Mouse (Mus musculus) 3134 (cell line): ENCODE measurements at regions not wholly inside any gene's neighbourhood (a gene's known extent, or its start where the extent isn't known, plus 50 kb on each side); places are given as distances from the start of the nearest gene placed in this dataset.
A peak's percentile ranks its signal among the peaks of the same experiment; 100 is the strongest.

Source experiments
- DNase-seq: peaks from one replicate; pipeline ENCODE4 v3.0.0-alpha.2; 2011; ENCODE audit warnings: low spot score; ENCODE audit not compliant: insufficient read length; ENCODE audit errors: extremely low read depth

DNA sequence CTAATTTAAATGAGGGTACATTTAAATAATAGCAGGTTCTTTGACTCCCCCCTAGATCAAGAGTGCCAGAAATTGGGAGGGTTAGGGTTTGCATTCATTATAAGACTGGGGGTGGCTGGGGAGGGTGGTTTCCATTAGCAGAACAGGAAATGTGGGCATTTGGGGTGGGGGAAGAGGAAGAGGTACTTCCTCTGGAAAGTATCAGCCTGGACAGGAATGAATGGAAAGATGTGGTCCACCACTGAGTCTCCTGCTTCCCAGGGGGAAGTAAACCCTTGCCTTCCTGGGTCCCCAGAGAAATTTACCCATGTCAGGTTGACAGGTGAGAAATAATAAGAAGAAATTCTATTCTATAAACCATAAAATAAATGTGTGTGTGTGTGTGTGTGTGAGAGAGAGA is 171.5 kb upstream of the Serpine2 start:
- DNase-seq: no peak

DNA sequence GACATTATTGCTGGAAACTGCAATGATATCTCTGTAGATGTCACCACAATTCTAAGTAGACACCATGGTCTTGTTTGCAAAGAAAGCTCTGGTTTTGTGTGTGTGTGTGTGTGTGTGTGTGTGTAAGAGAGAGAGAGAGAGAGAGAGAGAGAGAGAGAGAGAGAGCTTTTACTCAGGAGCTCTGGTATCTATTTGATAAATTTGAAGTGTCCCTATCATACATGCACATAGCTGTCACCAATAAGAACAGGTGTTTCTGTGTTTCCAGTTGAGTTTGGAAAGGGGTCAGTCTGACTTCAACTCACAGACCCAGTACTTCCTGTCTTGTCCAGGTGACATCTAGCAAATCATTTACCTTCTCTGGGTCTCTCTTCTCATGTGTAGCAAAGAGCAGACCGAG is 169.7 kb upstream of the Serpine2 start:
- no peak for DNase-seq

DNA sequence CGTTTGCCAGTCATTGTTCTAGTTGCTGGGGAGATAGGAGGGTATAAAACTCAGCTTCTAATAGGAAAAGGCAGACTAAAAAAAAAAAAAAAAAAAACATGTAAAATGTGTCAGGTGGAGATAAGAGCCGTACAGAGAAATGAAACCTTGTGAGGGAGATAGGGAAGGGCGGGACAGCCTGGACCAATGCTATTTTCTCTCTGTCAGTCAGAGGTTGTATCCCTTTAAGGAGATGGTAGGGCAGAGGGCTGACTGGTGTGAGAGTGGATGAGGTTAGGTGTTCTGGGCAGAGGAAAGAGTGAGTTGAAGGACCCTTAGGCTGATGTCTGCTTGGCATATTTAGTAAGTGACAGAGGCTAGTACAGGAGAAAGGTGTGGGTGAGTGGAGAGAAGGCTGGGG is 169.2 kb upstream of the Serpine2 start:
- DNase-seq: no peak

DNA sequence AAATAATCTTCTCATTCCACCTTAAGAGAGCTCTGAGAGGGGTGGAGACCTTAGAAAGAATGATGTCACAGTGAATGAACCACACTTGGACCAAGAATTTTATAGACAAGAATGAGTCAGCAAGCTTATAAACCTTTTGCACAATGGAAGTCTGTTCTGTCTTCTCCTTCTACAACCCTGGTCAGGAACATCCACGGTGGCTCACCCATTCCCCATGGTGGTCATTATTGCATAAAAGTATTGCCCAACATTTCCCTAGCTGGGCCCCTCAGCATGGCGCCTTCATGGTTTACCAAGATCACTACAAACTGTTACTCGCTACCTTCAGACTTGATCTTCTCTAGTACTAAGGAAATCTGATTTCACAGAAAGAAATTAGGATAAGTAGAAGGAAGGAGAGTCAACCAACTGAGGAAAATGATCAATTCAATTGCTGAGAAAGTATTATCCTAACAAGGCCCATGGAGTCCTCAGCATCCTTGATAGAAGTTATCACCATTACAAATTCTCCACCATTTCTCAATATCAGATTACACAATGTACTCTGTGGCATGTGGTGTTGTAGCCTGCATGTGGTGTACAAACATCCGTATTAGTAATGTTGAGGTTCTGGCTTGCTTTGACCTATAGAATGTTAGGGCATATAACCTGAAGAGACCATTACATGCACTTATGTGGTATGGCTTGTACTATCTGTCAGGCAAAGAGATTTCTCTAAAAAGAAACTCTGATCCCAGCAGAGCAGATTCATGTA is 165.1 kb upstream of the Serpine2 start:
- peak; percentile 46 for DNase-seq

DNA sequence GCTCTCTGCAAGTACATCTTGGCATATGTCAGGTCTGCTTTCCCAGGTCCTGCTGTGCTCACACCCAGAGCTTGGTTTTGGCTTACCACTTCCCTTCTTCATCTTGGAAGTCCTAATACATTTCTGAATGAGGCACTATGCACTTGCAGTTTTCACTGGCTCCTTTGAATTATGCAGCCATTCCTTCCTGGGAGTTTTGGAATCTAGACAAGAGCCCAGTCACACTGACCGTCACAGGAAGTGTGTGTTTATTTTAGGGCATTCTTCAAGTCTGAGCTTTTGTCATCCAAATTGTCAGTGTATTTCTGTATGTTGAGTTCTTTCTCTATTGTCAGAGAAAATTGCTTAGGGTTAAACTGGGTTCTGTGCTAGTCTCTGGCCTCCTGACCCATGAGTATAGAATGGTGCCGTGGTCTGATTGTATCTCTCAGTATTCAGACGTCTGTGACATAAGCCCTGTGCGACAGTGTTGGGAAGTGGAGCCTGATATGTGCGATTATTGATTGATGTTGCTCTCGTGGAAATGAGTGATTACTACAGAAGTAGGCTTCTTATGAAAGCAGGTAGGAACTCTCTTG is 162.6 kb upstream of the Serpine2 start:
- peak; percentile 15 for DNase-seq

DNA sequence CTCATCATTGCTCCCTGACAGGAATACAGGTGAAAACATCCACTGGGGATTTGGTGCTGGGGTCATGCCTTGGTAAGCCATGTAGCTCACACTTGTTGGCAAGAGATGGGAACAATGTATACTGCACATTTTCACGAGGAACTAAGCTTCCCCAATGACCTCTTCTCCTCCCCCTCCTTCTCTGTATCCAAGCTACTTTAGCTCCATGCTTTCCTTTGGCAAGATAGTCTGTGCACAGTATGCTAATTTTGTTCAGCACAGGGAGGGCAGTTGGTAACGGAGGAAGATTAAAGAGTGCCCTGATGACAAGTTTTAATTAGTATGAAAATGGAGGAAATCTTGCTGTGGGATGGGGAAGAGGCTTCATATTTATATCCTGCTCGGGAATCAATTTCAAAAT is 160.9 kb upstream of the Serpine2 start:
- no peak for DNase-seq

DNA sequence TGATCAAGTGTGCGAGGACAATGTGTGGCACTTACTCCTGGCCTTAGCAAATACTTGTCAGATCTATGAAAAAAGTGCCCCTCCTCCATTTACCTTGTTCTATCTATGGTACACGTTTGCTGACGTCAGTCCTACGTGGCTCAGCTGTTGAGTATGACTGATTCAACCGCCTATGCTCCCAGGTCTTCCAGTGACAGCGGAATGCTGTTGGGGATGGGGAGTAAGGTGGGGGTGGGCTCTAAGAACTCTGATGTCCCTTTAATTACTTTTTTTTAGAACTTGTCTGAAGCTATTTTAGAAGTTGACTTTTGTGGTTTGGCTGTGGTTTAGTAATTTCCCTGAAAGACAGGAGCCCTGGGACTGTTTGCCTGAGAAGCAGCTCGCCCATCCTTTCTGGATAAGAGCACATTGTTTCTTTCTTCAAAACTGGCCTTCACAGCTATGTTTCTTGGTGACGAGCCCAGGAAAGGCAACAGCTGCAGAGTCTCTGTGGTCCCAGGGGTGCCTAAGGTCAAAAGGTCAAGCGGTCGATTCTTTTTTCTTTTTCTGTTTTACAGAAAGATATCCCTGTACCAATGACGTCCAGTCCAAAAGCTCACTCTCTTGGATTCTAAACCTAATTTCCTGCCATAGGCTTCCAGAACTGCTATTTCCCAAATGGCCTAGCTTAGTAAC is 157.5 kb upstream of the Serpine2 start:
- no peak for DNase-seq

DNA sequence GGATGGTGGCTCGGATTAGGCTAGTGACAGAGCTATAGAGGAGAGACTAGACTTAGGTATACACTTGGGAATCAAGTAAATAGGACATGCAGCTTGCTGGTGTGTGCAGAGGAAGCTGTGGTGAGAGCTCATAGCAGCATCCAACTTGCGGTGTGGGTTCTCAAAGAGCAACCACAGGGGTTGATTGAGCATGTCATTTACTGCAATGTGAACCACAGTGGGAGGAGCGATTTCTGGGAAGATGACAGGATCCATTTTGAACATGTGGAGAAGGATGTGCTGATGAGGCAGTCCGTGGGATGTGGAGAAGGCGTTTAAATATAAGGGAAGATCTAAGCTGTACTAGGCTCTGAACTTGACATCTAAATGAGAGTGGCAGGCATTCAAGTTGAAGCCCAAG is 154.5 kb upstream of the Serpine2 start:
- no peak for DNase-seq

DNA sequence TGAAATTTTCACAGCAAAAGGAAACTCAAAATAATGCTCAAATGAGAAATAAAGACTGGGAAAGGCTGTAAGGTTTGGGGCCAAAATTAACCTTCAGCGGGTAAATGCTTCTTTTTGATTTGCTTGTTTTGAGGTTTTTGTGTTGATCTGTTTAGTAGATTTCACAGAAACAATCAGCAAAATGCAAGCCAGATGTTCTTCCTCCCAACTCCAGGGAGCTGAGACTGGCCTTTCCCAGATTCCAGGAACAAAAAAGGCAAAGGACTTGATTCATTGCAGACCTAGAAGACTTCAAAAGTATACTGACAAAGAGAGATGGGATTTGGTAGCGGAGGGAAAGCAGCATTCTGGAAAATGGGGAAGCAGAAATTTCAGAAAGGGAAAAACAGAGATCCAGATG is 153.6 kb upstream of the Serpine2 start:
- DNase-seq: no peak

DNA sequence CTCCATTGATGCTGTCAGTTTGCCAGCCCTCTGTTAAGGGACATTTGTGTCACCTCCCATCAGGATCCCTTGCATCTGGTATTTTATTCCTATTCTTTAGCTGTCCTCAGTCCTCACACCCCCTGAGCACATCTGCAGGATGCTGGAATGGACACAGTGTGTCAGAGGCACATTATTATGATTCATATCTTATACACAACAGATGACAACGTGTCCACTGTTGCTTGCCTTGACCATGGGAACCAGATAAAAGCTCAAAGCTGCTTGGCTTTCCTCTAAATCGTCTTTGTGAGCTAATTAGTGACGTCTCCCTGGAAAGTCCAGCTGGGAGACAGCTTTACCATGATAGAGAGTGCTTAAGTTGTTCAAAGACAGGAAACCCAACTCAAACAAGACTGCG is 149.7 kb upstream of the Serpine2 start:
- no peak for DNase-seq

DNA sequence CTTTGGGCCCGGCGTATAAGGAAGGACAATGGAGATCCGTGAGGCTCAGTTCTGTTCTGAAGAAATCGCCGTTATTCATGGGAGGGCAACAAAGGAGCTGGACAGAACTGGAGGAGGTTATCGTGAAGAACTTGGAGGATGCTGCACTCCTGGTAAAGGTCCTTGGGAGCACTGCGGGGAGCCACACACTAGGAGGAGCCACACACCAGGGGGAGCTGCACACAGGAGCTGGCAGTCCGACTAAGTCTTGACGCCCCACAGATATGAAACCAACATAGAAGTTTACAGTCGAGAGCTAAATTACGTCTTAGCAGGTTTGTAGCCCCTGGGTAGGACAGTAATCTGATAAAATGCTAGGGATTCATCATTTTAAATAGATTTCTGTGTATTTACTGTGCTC is 138.1 kb upstream of the Serpine2 start:
- no peak for DNase-seq

DNA sequence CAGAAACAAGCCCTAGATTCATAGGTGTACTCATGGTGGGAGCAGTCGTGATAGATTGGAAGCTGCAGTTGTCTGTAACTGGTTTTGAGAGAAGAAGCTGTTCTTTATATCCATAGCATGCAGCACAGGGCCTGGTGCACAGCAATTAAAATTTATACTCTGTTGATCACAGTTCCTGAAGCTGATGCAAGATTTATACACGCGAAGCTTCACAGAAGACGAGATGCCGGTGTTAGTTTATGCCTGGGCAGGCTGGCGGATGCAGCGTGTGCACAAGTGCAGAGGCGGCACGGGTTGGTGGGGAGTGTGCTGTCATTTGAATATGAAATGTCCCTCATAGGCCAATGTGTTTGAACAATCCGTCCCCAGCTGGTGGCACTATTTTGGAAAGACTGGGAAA is 136.9 kb upstream of the Serpine2 start:
- no peak for DNase-seq

DNA sequence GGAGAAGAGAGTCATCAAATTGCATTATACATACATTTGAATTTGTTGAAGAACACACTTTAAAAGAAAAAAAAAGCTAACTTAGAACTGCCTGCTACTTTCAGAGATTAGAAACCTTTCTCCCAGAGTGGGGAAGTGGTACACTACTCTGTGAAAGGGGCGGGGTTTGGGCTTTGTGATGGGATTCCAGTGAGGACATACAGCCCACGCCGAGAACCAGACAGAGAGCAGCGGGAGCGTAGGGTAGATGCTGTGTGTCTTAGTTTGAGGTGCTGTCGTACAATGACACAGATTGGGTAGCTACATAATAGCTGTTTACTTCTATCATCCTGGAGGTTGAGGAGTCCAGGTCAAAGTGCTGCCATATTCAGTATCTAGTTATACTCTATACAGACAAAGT is 136.5 kb upstream of the Serpine2 start:
- no peak for DNase-seq

DNA sequence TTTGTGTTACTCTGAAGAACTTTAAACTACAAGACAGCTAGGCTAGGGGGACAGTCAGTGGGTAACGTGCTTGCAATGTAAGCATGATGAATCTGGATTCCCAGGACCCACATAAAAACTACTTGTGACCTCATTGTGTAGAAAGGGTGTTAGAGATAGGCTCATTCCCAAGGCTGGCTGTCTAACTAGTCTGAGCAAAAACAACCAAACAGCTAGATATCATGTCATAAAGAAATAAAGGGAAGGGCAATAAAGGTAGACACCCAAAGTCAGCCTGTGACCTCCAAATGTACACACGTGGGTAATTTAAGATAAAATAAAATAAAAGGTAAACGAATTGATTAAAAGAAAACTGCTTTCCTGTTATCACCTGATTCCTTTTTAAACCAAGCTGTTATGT is 123.7 kb upstream of the Serpine2 start:
- DNase-seq: no peak

DNA sequence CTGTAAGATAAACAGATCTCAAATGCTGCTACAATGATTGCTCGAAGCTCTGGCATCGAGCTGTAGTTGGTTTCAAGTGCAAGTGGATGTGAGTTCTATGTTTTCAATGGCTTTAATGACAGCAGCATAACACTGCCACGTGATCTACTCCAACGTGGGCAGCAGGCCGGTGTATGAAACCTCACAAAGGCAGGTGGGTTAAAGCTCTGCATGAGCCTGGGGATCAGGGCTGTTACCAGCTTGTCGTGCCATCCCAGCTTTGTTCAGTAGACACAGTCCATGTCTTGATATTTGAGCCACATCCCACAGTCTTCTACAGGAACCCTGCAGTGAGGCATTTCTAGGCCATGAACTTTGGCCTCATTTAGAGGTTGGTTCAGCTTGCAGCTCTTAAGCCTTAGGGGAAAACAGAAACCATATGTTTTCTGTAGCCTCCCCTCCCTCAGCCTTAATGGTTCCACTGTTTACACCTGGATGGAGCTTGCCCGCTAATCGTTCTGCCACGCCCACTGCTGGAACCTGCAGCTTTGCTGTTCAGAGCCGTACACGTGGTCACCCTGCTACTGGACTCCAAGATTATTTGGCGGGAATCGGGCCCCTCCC is 121.8 kb upstream of the Serpine2 start:
- DNase-seq: no peak

DNA sequence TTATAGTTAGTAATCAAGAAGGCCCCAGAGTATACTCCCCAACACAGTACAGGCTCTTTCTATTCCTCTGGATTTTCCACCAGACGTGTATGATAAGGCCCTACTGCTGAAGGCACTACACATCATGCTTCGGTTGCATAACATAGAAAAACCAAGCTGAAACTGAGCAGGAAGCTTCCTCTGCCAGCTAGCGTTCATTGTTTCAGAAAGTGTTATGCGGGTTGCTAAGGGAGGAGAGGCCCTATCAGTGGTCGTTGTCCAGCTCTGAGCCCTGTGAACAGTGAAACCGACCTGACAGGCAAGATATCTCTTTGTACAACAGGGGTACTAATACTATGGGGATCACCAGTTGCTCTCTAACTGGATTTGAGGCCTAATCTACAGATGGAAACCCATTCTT is 118.9 kb upstream of the Serpine2 start:
- no peak for DNase-seq

DNA sequence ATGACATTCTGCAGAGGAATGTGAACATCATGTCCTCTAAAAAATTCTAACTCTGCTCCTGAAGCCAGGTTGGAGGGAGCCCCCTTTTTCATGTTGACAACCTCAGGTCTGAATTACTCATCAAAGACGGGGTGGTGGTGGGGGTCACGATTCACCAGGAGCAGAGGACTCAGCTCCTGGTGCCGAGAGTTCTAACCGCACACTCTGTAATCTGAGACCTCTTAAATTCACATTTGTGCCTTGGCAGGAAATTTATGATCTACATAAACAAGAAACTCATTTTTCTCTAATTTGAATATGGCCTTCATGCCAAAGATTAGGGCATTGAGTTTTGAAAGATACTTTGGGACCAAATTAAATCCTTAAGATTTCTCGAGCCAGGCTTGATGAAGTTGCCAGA is 117.2 kb upstream of the Serpine2 start:
- DNase-seq: no peak

DNA sequence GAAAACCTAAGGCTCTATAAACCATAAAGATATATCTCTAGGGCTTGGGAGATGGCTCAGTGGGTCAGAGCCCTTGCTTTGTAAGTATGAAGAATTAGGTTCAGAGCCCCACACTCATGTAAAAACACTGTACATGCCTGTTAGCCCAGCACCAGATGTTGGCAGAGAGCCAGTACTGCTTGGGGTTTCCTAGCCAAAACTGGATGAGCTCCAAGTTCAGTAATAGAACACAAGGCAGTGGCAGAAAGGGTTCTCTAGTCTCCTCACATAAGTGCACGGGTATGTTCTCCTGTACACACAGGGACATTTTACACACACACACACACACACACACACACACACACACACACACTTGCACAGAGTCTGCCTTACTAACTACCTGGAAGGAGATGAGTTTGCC is 95.1 kb upstream of the Serpine2 start:
- no peak for DNase-seq

DNA sequence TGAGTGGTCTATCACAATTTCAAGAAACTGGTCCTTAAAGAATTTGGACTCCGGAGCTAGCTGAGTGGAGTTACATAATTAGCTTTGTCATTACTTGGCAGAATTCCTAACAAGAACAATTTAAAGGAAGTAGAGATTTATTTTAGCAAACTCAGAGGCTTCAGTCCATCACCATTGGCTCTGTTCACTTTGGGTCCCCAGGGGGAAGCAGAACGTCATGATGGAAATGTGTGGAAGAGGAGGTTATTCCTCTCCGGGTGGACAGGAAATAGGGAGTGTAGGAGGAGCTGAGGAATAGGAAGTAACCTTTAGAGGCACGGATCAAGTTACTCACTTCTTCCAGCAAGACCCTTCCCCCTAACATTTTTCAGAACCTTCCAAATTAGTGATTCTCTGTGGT is 83.3 kb upstream of the Serpine2 start:
- DNase-seq: no peak

DNA sequence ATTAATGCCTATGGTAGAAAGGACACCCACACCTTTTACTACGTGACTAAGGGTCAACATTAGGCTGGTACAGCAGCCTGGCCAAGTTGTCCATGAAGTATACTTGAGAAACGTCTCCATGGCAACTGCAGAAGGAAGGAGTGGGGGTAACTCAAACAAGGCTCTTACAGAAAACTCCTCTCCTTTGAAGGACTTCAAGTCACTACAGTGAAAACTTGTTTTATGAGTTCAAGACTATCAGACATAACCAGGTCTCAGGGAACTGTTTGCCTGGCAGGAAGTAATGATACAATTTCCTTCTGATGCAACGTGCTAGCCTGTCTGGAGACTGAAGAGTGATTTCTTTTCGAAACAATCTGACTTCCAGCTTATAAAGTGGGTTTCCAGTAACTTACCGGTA is 71.5 kb upstream of the Serpine2 start:
- no peak for DNase-seq

DNA sequence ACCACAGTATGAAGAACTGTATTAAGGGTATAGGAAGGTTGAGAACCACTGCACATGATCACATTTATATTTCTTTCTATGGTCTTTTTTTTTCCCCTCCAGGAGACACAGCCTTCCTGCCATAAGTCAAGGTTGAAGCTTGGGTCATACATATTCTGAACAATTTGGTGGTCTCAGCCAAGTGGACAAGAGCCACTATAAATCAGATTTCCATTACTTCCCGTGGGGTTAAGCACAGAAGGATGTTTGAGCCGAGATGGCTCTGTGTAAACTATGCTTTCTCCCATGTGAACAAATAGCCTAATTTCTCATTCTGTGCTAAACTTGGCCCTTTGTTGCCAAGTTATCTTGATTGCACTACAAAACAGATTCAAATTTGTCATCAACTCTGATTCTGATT is 66.8 kb upstream of the Serpine2 start:
- DNase-seq: no peak

DNA sequence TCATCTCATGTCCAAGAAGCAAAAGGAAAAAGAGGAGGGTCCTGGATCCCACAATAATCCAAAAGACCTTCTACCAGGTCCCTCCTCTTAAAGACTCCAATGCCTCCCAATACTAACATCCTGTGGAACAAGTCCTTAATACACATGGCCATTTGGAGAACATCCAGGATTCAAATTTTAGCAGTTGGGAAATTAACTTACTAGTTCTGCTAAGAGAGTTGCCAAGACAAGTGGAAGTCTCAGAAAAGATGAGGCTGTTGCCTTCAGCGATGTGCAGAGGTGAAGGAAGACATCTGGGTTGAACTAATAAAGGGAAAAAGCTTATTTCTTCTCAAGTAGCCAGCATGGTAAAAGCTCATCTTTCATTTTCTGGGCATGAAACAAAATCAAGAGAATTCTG is 64.8 kb upstream of the Serpine2 start:
- DNase-seq: no peak
